Mouse (Mus musculus) heart, postnatal 4 days (tissue): Measurements from ENCODE around the gene Cox17. TPM values are rescaled to one million over a fixed set of nuclear protein-coding genes. Genes with fewer than 3 reads are reported as not detected.

Source experiments
- DNase-seq: peaks from one replicate; pipeline ENCODE4 v3.0.0; 2021
- total RNA-seq, 2 experiments: library from RNA; stranded (reverse); gene quantifications; 2 replicates each; pipeline ENCODE4 v1.2.3; 2021

The Cox17 gene
- total RNA-seq, 2 experiments from 2014 or later: 203 to 222 TPM

GRCm38 (mm10) chr16:38349881-38350280, 3.1 kb downstream of the Cox17 start:
- DNase-seq: no peak

GRCm38 (mm10) chr16:38350361-38350855, 3.6 kb downstream of the Cox17 start:
- peak; percentile 71 for DNase-seq

- no peak for DNase-seq
Measured at GRCm38 (mm10) chr16:38350939-38351338, 4.1 kb downstream of the Cox17 start.

GRCm38 (mm10) chr16:38352031-38352430, 5.2 kb downstream of the Cox17 start:
- DNase-seq: peak; percentile 67

GRCm38 (mm10) chr16:38352851-38353250, 6.1 kb downstream of the Cox17 start:
- DNase-seq: no peak

GRCm38 (mm10) chr16:38353642-38354041, 6.9 kb downstream of the Cox17 start:
- no peak for DNase-seq

- DNase-seq: no peak
Measured at GRCm38 (mm10) chr16:38354185-38354913, 7.6 kb downstream of the Cox17 start.

GRCm38 (mm10) chr16:38358256-38358812, 11.5 kb downstream of the Cox17 start:
- DNase-seq: no peak

- no peak for DNase-seq
Measured at GRCm38 (mm10) chr16:38359241-38359640, 12.4 kb downstream of the Cox17 start.

GRCm38 (mm10) chr16:38359857-38360256, 13.1 kb downstream of the Cox17 start:
- DNase-seq: no peak

- DNase-seq: no peak
Measured at GRCm38 (mm10) chr16:38360317-38360716, 13.5 kb downstream of the Cox17 start.

- peak; percentile 85 for DNase-seq
Measured at GRCm38 (mm10) chr16:38361933-38362332, 15.1 kb downstream of the Cox17 start, which contains the start of gene Popdc2. TSS of gene Popdc2 (plus strand) at chr16:38362209.

- DNase-seq: peak; percentile 33
Measured at GRCm38 (mm10) chr16:38362493-38363255, 15.9 kb downstream of the Cox17 start.

GRCm38 (mm10) chr16:38363256-38363595, 16.4 kb downstream of the Cox17 start:
- no peak for DNase-seq

GRCm38 (mm10) chr16:38363657-38364056, 16.9 kb downstream of the Cox17 start:
- DNase-seq: peak; percentile 40

- no peak for DNase-seq
Measured at GRCm38 (mm10) chr16:38365390-38365789, 18.6 kb downstream of the Cox17 start.

- no peak for DNase-seq
Measured at GRCm38 (mm10) chr16:38366231-38366630, 19.4 kb downstream of the Cox17 start.

- DNase-seq: peak; percentile 59
Measured at GRCm38 (mm10) chr16:38368336-38368735, 21.5 kb downstream of the Cox17 start.

- no peak for DNase-seq
Measured at GRCm38 (mm10) chr16:38369000-38369399, 22.2 kb downstream of the Cox17 start.

GRCm38 (mm10) chr16:38369431-38369830, 22.6 kb downstream of the Cox17 start:
- DNase-seq: no peak

- no peak for DNase-seq
Measured at GRCm38 (mm10) chr16:38369992-38370484, 23.2 kb downstream of the Cox17 start.

GRCm38 (mm10) chr16:38370633-38371374, 24.0 kb downstream of the Cox17 start:
- DNase-seq: peak; percentile 44
